Mouse (Mus musculus): ENCODE data around the gene Syk.
A peak's percentile ranks its signal among the peaks of the same experiment; 100 is the strongest.

DNA sequence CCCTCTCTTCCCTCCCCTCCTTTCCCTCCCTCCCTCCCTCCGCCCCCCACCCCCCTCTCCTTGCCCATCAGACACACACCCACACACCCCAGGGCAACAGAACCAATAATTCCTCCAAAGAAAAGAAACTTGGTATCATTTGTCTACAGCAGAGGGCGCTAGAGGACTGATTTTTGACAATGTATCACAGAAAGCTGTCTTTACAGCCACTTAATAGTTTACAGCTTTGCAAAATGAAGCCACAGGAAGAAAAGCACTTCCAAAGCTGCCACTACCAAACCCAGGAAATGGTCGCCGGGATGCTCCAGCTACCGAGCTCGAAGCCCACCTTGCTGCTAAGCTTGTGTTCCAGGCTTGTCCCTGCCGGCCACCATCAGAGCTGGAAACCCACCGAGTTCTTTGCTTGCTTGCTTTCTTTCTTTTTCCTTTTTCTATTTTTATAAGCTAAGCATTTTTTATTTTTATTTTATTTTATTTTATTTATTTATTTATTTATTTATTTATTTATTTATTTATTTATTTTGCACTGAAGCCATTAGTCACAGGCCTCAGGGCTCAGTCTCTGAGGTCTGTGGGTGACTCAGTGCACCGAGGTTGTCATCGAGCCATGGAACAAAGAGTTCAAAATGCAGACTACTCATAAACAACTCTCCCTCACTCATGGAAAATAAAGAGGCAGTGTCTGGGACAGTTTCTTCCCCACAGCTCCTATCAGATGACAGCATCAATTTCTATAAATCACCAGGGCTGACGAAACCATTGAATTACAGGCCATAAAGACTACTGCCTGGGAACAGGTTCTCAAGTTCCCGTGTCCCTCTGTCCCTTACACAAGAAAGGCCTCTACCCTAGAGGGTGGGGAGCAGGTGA, 68.6 kb downstream of the Syk start:
- no peak for TF ChIP-seq EP300 (IDR thresholded peaks at IDR 0.05; ENCODE audit: insufficient read depth, low read depth, low read length)
- TF ChIP-seq CTCF (IDR thresholded peaks at IDR 0.05; ENCODE audit: low read depth, low read length), result peak; percentile 1
- TF ChIP-seq POLR2A (IDR thresholded peaks at IDR 0.05; ENCODE audit: insufficient read depth, low read length), result no peak

Measured in ES-Bruce4 (cell line).